Mouse (Mus musculus) testis, adult 2 months (tissue): ENCODE measurements around the gene Zfp617. TPM values are rescaled to one million over a fixed set of nuclear protein-coding genes. Genes with fewer than 3 reads are reported as not detected.

Experiments used
- H3K27ac ChIP-seq: fragments of 200-500 bp; 2 replicates; pipeline ENCODE4 v1.5.1; 2012; ENCODE audit warnings: low read depth, low read length; ENCODE audit not compliant: control insufficient read depth, insufficient read depth
- H3K27me3 ChIP-seq: fragments of 200-500 bp; 2 replicates; pipeline ENCODE4 v1.6.1; 2012; ENCODE audit warnings: mild to moderate bottlenecking, low read length, moderate library complexity; ENCODE audit not compliant: control insufficient read depth, insufficient read depth
- H3K36me3 ChIP-seq: fragments of 200-500 bp; 2 replicates; pipeline ENCODE4 v1.6.1; 2012; ENCODE audit warnings: mild to moderate bottlenecking, low read length; ENCODE audit not compliant: control insufficient read depth, insufficient read depth
- H3K4me1 ChIP-seq: fragments of 200-500 bp; 2 replicates; pipeline ENCODE4 v1.6.1; 2012; ENCODE audit warnings: low read length; ENCODE audit not compliant: control insufficient read depth, insufficient read depth
- H3K4me3 ChIP-seq: fragments of 200-500 bp; 2 replicates; pipeline ENCODE4 v1.5.1; 2012; ENCODE audit warnings: low read depth, mild to moderate bottlenecking, low read length, moderate library complexity, mixed read lengths; ENCODE audit not compliant: control insufficient read depth
- CTCF ChIP-seq: fragments of 200-500 bp; IDR thresholded peaks from 2 replicates; pipeline ENCODE4 v1.5.1; 2012; ENCODE audit warnings: low read depth, mild to moderate bottlenecking, inconsistent platforms, low read length, moderate library complexity; ENCODE audit not compliant: control insufficient read depth, insufficient read depth, insufficient replicate concordance
- POLR2A ChIP-seq: fragments of 200-500 bp; IDR thresholded peaks from 2 replicates; pipeline ENCODE4 v1.6.1; 2012; ENCODE audit warnings: low read depth, mild to moderate bottlenecking, inconsistent platforms, low read length, moderate library complexity; ENCODE audit not compliant: control insufficient read depth
- polyA plus RNA-seq: library from polyadenylated mRNA; depleted of rRNA; stranded (reverse); fragments of >200 nt; gene quantifications from 2 replicates; pipeline ENCODE4 v1.2.3, GENCODE M21; 2012

The Zfp617 gene
- polyA plus RNA-seq, 1 experiment: 2.5 TPM

DNA sequence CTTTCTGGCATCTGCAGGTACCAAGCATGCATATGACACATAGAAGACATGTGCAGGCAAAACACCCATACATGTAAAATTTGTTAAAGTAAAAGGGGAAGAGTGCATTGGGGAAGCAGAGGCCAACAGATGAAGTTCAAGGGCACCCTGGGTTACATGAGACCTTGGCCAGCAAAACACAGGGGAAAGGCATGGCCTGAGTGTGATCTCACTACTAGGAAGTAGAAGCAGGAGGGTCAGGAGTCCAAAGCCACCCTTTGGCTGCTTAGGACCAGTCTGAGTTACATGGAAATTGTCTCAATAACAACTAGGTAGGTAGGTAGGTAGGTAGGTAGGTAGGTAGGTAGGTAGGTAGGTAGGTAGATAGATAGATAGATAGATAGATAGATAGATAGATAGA lies 52.0 kb downstream of the Zfp617 start:
- no peaks in the 10 kb centered on the region for H3K36me3 ChIP-seq
- H3K27me3 ChIP-seq: no peaks in the 10 kb centered on the region
- no peaks in the 10 kb centered on the region for H3K4me1 ChIP-seq
- TF ChIP-seq POLR2A (no peak), CTCF (no peak)
- H3K4me3 ChIP-seq: no peak overlapping the region
- H3K27ac ChIP-seq: no peak overlapping the region

DNA sequence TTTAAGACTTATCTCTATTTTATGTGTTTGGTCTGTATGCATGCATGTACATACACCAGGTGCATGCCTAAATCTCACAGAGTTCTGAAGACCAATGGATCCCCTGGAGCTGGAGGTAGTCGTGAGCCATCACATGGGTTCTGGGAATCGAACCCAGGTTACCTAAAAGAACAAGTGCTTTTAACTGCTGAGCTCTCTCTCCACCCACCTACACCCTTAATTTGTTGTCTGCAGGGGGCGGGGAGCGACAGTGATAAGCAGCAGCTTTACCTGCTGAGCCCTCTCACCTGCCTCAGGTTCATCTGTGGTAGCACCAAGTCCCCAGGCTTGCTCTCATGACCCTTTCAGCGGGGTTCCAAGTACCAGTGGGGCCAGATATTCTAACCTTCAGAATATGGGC lies 53.4 kb downstream of the Zfp617 start:
- Histone ChIP-seq H3K4me1 (no peaks in the 10 kb centered on the region), H3K27me3 (no peaks in the 10 kb centered on the region), H3K4me3 (no peak overlapping the region), H3K27ac (no peak overlapping the region), H3K36me3 (no peaks in the 10 kb centered on the region)
- TF ChIP-seq POLR2A: no peak

DNA sequence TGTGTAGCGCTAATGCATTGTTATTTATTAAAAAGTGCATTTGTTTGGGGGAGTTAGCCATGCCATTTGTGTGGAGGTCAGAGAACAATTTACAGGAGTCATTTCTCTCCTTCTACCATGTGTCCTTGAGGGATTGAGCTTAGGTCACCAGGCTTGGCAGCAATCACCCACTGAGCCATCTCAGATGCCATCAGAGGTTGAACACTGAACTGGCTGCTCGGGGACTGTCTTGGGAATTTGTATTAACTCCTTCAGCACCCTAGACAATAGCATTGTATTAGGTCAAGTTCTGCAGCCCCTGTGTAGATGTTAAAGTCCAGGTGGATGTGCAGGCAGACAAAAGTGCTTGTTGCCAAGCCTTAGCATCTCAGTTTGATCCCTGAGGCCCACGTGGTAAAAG lies 55.6 kb downstream of the Zfp617 start:
- Histone ChIP-seq H3K36me3 (no peaks in the 10 kb centered on the region), H3K4me1 (no peaks in the 10 kb centered on the region), H3K27ac (no peak overlapping the region), H3K27me3 (no peaks in the 10 kb centered on the region), H3K4me3 (no peak overlapping the region)
- TF ChIP-seq CTCF: no peak
- TF ChIP-seq POLR2A: no peak

DNA sequence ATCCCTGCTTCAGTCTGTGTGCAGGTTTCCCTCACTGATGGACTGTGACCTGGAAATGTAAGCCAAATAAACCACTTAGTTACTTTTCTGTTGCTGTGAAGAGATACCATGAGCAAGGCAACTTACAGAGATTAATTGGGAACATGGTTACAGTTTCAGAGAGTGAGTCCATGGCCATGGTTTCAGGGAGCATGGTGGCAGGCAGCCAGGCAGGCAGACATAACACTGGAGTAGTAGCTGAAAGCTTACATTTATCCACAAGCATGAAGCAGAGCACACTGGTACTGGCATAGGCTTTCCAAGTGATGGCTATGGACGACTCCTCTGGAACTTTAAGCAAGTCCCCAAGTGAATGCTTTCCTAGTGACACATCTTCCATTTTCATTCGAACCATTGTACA lies 56.7 kb downstream of the Zfp617 start:
- no peak overlapping the region for H3K4me3 ChIP-seq
- no peaks in the 10 kb centered on the region for H3K36me3 ChIP-seq
- no peaks in the 10 kb centered on the region for H3K27me3 ChIP-seq
- TF ChIP-seq POLR2A (no peak), CTCF (no peak)
- H3K27ac ChIP-seq: no peak overlapping the region
- no peaks in the 10 kb centered on the region for H3K4me1 ChIP-seq

DNA sequence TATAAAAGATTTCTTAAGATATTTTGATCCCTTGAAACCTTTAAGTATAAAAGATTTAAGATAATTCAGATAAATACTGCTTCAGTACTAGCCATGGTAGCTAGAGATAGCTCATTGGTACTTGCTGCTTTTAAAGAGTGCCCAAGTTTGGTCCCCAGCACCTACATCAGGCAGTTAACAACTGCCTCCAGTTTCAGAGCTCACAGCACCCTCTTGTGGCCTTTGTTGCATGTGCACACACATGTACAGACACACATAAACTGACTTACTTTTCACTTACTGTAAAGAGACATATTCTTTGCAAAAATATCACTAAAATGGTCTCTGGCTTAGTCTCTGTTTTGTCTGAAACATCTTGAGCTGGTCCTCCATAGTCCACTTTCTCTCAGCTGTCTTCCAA lies 58.0 kb downstream of the Zfp617 start:
- TF ChIP-seq POLR2A (no peak), CTCF (no peak)
- no peaks in the 10 kb centered on the region for H3K36me3 ChIP-seq

DNA sequence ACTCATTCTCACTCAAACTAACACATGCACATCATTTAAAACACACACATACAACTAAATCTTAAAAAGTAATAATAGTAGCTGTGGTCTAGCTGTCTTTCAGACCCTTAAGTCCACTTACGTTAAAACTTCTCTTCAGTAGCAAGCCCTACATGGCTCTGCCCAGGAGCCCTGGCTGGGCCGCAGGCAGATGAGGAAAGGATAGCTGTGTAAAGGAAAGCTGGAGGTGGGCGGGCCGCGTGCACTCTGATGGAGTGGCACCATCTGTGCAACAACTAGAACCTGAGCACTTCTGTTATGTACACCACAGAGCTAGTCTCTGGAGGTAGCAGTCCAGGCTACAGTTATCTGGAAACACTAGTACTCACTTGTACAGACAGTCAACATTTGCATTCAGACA lies 58.8 kb downstream of the Zfp617 start:
- TF ChIP-seq CTCF: no peak
- TF ChIP-seq POLR2A: no peak
- Histone ChIP-seq H3K27ac (no peak overlapping the region), H3K4me3 (no peak overlapping the region), H3K4me1 (no peaks in the 10 kb centered on the region), H3K36me3 (no peaks in the 10 kb centered on the region), H3K27me3 (no peaks in the 10 kb centered on the region)

More for the DNA sequence above, 58.0 kb downstream of the Zfp617 start:
- no peak overlapping the region for H3K4me3 ChIP-seq
- H3K27me3 ChIP-seq: no peaks in the 10 kb centered on the region
- no peaks in the 10 kb centered on the region for H3K4me1 ChIP-seq
- H3K27ac ChIP-seq: no peak overlapping the region

DNA sequence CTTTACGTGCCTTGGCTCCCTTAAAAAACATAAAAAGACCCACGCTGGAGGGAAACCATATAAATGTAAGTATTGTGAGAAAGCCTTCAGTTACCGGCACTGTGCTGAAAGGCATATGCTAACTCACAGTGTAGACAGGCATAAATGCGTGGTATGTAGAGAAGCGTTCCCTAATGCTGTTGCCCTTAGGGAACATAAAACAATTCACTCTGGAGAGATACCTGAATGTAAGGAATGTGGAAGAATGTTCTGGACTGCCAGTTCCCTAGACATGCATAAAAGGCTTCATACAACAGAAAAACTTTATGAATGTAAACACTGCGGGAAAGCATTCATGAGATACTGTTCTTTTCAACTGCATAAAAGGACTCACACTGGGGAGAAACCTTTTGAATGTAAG lies 59.7 kb downstream of the Zfp617 start:
- no peaks in the 10 kb centered on the region for H3K4me1 ChIP-seq
- H3K27ac ChIP-seq: no peak overlapping the region
- TF ChIP-seq POLR2A (no peak), CTCF (no peak)
- H3K27me3 ChIP-seq: no peaks in the 10 kb centered on the region
- H3K4me3 ChIP-seq: no peak overlapping the region
- H3K36me3 ChIP-seq: no peaks in the 10 kb centered on the region

DNA sequence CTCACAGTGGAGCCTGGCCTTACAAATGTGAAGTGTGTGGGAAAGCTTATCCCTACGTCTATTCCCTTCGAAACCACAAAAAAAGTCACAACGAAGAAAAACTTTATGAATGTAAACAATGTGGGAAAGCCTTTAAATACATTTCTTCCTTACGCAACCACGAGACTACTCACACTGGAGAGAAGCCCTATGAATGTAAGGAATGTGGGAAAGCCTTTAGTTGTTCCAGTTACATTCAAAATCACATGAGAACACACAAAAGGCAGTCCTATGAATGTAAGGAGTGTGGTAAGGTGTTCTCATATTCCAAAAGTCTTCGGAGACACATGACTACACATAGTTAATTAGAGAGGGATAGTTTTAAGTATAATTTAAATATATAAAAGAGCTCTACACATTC lies 60.2 kb downstream of the Zfp617 start:
- H3K4me3 ChIP-seq: no peak overlapping the region
- H3K4me1 ChIP-seq: no peaks in the 10 kb centered on the region
- TF ChIP-seq POLR2A (no peak), CTCF (no peak)
- H3K27me3 ChIP-seq: no peaks in the 10 kb centered on the region
- H3K27ac ChIP-seq: no peak overlapping the region
- H3K36me3 ChIP-seq: no peaks in the 10 kb centered on the region
